Mouse (Mus musculus) layer of hippocampus, adult 11-12 months (tissue): Measurements from ENCODE around the gene Cox15.

Experiments used
- DNase-seq: peaks from one replicate; pipeline ENCODE4 v3.0.0; 2022; ENCODE audit warnings: low spot score

Gene Cox15

DNA sequence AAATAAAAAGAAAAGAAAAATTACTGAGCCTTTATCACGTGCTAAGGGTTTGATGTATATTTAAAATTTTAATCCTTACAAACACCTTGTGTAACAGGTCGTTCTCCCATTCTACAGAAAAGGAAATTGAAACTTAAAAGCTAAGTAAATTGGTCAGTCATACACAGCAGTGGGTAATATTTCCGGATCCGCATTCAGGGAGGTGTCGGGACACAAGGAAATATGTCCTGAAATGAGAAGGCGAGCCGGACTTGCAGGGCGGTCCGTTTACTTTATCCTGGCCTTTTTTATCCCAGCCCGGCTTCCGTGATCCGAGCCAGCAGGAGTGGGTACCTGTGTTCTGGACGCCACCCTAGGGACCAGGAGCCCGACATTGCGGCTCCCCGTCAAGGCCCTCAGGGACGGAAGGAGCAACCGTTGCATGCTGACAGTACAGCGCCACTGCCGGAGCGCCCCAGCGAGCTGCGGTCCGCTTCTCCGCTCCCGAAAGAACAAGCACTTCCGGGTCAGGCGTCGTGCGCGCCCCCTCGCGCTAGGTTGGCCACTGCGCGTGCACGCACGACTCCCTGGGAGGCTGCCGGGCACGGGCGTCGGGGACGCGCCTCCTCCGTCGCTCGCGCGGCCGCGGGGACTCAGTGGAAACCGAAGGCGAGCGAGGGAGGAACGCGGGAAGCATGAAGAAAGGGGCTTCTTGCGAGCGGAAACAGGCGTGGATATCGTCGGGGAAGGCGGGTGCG lies at the start of gene Cox15, which contains the start of gene Cutc:
TSS of gene Cox15 (minus strand) at position 512 of the 737 bp plus-strand sequence.
TSS of gene Cutc (plus strand) at position 508 of the 737 bp plus-strand sequence.
- peak; percentile 97 for DNase-seq

DNA sequence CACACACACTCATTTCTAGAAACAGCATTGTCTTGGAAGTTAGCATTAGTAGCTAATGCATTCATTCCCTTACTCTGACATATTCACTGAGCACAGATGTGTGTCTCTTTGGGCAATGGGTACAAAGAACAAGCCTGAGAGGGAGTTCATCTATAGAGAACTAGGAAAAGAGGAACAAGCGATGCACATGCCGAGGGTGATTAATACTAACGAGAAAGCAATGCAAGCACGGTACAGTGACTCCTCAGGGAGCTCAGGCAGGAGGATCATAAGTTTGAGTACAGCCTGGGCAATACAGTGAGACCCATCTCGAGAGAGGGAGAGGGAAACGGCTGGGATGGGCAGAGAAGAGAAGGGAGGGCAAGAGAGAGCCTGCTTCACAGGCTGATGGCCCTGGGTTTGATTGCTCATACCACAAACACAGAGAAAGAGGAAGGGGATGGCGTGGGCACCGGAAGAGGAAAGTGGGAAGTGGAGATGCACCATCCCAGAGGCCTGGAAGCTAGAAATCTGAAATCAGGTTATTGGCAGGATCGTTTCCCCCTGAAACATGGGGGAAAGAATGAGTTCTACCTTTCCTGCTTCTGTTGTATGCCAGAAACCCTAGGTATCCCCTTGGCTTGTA lies 48.7 kb upstream of the Cox15 start:
- no peak for DNase-seq

DNA sequence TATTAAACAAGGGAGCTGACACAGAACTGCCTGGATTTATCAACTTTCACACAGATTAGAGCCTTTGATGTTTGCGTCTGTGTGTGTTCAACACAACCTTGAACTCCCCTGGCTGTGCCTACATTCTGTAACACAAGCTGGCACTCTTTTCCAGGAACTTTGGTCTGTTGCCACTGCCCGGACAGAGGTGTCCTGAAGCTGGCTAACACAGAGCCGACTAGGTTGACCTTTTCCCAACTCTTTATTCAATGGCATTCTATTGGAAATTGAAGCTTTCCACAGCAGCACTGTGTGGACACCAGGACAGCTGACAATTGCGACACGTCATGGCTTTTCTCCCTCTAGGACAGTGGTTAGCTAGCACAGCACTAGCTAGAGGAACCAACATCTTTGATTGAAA lies 44.4 kb upstream of the Cox15 start:
- no peak for DNase-seq

DNA sequence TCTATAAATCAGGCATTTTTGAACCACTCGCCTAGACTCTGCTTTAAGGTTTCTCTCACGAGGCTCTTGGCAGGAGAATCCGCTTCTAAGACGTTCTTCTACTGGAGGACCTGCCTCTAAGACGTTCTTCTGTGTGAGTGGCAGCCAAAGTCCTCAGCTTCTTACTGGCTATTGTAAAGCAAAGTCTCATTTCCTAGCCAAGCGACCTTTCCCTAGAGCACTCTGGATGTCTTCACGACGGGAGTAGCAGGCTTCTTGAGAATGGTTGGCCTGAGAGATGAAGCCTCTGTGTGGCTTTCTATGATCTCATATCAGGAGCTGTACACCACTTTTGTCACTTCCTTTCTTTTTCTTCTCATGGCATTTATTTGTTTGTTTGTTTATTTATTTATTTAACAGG lies 42.7 kb upstream of the Cox15 start:
- no peak for DNase-seq

DNA sequence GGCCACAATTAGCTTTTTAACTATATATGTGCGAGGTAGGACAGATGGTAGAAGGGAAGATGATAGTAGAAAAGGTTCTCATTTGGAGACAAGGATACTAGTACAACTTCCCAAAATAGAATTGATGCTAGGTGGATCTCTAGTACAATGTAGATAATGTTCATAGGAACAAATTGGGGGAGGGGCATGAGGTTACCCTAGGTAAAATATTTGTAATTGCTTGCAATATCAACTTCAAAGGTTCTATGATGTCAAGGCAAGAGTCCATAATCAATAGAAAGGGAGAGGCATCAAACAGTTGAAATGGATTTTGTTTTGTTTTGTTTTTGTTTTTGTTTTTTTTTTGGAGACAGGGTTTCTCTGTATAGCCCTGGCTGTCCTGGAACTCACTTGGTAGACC lies 41.2 kb upstream of the Cox15 start:
- no peak for DNase-seq

DNA sequence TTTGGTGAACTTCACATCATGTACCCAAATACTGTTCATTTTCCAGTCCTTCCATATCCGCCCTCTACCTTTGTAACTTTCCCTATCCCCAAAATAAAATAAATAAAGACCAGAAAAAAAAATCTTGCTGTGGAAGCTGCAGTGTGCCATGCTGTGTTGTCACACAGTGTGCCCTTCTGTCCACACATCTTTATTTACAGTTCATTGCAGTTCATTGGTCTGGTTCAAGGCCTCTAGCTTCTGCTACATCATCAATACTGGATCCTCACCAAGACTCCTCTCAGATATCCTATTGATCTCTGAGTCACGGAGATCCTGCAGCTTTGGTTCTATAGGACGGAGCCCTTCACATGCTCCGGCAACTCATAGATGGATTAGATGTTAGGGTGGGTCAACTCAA lies 39.7 kb upstream of the Cox15 start:
- DNase-seq = no peak

DNA sequence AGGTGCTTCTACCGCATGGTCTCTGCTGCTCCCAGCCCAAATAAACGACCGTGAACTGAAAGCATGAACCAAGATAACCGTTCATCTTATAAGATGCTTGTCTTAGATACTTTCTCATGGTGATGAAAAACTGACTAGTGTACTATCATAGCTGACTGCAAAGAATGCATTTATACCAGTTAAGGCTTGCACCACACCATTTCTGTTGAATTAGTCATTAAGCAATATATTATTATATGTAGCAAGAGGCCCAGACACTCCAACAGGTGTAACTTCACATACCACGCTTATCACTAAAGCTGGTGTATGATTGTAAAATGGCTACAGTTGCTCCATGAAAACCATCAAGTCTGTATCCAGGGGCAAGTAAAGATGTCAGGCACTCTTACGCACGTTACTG lies 37.0 kb upstream of the Cox15 start:
- DNase-seq = no peak

DNA sequence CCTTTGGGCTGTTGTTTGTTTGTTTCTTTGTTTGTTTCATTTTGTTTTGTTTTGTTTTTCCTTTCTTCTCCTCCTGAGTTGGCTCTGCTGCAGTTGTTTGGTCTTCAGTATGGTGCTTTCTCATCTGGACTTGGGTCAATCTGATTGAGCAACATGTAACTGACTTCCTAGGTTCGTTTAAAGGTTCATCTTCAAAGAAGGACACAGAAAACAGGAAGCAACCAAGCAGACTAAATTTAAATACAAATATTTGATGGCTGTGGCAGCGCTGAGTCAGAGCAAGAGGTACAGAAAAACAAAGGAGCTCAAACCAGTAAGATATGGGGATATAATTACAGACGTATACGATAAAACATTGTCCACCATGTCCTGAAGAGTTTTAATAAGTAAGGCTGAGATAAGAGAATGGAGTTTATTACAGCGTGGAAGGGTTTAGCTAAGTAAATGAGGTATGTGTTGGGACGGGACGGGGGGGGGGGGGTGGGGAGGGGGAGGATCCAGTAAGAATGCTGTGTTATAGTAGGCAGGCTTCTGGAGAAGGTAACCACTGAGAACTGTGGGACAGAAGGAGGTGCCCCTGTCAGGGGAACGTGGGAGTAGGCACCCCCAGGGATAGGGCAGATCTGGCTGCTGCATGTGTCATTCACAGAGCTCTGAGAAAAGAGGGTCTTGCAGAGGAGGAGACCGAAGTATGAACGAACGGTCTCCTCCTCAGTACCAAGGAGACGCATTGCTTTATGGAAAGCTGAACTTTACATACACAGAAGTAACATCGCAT lies 33.6 kb upstream of the Cox15 start:
- no peak for DNase-seq

DNA sequence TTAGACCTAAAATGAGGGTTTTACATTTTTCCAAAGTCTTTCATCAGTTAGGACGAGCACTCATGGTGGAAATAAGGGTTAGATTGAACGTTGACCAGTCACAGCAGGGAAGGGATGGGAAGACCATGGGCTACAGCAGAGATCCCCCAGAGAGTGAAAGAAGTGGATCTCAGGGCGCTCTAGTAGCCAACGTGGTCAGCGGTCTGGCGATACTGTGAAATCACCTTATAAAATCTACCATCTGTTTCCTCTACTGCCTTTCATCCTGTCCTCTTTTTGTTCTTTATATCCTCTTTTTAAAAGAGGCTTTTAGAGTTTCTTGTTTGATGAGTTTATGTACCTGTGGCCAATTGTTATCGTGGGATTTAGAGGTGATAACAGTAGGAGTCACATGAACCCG lies 32.0 kb upstream of the Cox15 start:
- DNase-seq = no peak

DNA sequence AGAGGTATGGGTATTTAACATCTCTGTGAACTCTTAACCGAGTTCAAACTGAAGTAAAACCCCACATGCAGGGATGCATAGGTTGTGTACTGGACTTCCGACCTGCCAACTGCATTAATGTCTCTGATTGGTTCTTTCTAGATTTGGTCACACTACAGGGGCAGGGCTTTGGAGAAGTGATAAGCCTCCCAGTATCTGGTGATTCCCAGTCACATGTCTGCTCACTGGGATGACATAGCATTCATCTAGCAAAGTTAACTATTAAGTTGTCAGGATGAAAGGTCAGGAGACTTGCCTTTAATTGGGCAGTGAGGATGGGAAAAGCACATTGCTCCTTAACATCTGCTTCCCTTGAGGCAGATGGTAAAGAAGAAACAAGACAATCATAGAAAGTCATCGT lies 29.2 kb upstream of the Cox15 start, which contains the start of gene Abcc2:
TSS of gene Abcc2 (plus strand) at position 213 of the 400 bp plus-strand sequence.
- no peak for DNase-seq

DNA sequence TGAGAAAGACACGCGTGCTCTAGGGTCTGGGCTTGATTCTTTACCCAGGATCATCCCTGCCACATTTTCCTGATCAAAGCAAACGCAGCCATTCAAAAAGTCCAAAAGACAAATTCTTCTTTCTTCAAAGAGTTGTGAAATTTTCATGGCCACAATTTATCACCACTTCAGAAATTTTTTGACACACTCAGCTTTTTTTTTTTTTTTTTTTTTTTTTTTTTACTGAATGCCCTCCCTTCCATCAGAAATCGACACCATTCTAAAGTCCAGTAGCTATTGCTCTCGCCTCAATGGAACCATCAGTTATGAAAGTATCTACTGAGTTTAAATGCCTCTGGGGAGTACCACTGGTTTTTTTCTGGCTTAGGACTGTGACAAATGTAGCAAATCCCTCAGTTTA lies 27.6 kb upstream of the Cox15 start:
- no peak for DNase-seq

DNA sequence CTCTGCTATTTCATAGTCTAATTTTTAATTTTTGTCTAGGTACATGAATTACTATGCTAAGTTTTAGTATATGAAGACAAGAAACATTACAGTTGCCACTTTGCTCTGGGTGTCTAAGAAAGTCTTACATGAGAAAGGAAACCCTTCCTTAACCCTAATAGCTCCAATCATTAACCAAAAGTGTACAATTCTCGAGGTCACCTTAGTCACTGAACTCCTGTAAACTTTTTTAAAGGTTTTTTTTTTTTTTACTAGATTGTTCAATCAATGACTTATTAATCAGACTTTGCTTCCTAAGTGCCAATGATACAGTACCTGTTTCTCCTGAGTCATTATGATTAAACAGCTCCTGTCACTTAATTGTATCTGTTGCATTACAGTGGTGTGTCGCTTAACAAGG lies 24.5 kb upstream of the Cox15 start:
- no peak for DNase-seq

DNA sequence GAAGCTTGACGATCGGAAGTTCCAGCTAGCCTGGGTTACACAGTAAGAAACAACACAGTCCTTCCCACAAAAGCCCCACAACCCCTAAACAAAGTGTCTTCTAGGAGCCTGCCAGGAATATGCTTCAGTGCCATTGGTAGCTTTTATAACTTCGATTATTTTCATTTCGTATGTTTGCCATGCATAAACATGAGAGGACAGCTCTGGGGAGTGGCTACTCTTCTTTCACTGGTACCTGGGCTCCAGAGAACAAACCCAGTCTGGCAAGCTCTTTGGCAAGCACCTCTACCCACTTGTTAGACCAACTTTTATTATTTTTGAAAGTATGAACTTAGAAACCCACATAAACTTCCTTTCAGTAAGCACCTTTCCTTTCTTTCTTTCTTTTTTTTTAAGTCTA lies 23.8 kb upstream of the Cox15 start:
- no peak for DNase-seq

DNA sequence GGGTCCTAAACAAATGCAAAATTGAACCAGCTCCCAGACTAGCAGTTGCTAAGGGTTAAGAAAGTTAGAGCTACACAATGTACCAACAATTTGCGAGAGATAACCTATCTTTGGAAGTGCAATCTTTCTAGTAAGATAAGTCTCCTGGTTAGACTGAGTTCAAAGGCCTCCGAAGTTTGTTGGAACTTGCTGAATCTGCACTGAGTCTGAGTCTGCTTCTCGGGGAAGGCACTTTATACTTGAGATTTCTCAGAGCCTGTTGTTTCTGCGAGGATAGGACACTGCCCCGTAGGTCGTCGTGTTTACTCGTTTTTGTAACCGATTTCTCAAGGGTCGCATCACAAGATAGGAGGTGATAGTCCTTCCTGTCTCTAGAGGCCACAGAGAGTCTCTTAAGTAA lies 22.6 kb upstream of the Cox15 start:
- no peak for DNase-seq

DNA sequence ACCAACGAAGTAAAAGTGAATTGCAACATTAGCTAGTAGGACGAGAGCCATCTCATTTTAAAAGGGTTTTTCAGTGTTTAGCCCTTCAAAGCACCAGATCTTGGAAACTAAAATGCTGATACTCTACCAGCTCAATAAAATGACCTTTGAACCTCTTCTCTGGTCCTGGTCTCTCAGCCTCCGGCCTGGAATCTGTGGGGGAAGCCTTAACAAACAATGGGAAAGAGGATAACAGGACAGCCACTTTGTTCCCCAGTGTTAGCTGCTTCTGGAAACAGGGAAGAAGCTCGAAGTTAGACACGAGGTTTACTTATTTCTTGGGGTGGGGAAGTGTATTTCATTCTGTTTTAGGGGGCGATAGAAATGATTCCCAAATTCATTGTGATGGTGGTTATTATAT lies 19.5 kb upstream of the Cox15 start:
- DNase-seq = no peak

DNA sequence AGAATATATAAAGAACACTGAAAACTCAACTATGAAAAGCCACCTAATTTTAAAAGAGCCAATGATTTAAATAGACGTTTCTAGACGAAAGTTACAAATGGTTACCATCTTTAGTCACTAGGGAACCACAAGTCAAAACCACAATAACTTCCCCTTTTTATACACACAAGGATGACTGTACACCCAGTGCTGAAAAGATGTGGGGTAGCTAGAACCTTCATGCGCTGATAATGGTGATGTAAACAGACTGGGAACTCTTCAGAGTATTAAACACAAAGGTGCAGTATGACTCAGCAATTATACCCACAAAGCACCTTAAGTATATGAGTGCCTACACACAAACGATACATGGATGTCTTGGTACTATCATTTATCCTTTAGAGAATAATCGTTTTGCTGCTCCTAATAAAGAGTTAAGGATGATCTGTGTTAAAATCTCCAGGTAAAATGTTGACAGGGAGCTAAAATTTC lies 18.7 kb upstream of the Cox15 start:
- DNase-seq = no peak

DNA sequence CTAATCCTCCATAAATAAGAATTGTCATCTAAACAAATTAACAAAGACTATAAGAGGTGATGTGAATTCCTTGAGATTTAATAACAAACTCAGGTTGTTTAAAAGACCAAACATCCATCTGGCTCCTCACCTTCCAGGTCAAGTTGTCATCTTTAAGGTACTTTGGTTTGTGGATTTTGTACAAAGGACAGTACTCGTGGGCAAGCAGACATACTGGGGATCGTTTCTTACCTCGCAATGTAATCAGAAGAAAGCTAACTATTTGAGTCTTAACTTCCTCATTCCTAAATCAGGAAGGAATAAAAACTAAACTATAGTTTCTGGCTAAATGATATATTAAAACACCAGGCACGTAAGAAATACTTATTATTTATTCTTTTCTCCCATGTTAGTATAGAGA lies 17.8 kb upstream of the Cox15 start:
- no peak for DNase-seq

DNA sequence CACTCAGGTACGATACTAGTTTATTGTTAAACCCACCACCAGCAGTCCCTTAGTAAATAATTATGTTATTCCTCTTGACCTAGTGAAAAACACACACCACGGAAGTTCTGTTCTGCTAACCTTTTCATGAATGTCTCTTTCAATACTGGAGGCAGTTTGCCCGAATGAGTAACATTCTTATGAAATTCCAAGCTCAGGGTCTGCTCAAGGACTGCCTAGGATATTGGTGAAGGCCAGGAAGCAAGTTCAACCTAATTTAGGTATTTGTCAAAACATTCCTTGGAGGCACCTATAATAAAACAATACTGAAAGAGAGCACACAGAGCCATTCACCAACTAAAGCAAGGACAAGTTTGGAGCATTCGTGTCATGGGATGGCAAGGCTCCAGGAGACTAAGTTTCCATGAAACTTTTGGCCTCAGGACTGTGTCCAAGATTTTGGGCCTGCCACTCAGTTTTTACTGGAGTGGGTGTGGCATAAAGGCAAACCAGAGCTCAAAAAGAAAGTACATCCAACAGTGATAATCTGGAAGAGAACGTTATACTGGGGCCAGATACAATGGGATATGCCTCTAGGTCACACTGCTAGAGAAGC lies 16.7 kb upstream of the Cox15 start:
- DNase-seq = no peak

DNA sequence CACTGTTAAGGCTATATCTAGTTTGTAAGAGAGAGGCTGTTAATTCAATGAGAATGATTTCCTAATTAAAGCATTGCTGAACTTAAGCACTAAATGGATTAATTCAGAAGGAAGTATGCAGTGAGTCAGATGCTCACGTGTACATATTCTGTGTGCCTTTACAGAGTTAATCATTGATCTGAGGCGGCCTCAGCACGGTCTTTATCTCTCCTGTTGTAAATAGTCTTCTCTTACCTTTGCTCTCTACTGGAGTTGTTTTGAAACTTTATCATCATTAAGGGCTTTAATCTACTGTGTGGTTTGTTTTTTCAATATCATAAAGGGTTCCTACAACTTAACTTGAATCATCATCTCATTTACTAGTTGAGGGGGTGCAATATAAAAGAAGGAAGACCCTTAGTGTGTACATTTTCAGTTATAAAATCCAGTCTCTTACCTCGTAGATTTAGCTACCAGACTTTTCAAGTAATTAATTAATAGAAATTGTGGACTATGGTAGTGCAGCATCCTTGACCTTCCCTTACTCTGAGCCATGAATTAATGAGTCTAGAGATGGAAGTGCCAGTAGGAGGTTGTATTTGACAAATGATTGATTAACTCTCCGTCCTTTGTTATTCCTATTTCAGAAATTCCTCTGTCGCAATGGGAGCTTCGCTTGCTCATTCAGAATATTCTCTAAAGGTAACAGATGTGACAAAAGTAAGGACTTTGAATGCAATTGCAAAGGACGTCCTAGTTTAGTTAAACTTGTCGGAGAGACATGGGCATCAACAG lies 14.9 kb upstream of the Cox15 start:
- DNase-seq = no peak

DNA sequence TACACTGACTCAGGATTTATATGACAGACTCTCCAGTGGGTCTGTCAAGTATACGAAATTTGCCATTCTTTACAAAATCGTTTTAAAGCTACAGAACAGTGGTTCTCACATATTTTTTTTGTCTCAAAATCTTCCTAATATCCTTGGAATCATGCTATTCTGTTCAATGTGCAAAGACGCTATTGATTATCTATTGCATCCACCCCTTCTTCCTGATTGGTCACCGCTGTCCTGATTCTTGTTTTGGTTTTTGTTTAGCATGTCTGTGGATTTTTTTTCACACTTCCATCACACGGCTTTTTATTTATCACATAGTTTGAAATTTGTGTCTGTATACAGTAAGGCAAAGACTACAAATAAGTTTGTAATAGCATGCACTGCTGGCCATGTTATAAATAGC lies 13.7 kb upstream of the Cox15 start:
- no peak for DNase-seq

DNA sequence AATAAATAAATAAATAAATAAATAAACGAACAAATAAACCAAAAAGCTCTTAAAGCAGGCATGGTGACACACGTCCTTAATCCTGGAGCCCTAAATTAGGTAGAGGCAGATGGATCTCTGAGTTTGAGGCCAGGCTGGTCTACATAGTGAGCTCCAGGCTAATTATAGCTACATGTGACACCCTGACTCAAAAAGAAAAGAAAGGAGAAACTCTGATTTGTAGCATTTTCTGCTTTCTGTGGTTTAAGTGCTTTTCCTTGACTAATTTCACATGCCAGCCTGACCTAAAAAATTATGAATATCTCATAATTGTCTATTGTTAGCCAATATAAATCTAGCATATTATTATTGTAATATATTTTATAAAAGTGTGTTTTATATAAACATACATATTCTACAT lies 9.6 kb upstream of the Cox15 start:
- DNase-seq = no peak
